Mouse (Mus musculus): Measurements from ENCODE around the gene Serpinb6b.

Serpinb6b gene

DNA sequence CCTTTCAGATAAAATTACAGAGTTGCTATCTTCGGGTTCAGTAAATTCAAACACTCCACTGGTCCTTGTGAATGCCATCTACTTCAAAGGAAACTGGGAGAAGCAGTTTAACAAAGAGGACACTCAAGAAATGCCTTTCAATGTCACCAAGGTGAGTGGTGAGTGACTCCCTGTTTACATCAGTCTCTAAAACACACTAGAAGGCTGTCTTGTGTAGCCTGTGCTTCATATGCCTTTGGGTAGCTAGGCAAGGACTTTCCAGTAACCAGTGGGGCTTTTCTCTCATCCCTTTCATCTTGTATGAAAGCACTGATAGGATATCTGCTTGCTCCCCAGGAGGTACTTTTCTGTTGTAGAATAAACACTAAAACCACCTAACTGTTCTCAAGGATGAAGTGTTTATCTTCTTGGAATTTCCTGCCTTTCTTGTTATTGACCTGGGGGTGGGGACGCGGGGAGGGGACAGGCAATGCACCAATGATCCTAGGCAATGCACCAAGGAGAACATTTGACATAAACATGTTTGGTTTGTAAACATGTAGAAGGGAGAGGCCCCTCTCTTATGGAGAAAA is 10.0 kb downstream of the Serpinb6b start:
- DNase-seq (ENCODE audit: low spot score) = no peak

DNA sequence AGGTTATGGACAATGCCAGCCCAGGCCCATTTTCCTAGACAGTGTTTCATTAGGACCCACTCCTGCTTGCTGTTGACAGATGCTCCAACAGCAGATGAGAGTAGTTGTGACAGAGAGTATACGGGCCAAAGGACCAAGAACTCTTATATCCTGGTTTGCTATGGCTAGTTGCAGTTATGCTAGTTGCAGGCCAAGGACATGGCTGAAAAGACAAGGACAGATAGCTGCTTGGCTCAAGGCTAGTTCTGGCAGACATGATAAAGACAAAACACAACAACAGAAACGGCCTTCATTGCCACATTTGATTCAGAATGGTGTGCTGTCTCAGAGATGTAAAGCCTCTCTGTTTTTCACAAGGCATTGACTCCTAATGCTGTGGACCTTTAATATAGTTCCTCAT is 10.7 kb downstream of the Serpinb6b start:
- DNase-seq (ENCODE audit: low spot score) = no peak

DNA sequence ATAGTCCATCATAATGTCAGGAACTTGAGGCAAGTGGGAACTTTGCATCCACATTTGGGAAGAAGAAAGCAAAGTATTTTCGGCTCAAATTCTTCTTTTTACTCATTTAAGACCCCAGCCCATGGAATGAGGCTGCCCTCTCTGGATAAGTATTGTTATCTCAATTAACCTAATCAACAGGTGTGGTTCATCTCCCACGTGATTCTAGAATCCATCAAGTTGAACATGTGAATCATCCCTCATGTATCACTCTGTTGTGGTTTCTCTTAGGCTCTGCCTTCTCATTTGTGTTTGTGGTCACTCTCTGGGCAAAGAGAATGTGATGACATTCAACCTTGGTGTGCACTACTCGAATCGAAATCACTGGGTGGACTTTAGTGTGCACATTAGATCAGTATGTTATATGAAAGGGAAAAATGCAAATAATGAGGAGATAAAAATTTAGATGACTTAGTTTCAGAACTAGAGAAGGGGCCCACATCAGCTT is 17.6 kb downstream of the Serpinb6b start:
- DNase-seq (ENCODE audit: low spot score) = no peak

DNA sequence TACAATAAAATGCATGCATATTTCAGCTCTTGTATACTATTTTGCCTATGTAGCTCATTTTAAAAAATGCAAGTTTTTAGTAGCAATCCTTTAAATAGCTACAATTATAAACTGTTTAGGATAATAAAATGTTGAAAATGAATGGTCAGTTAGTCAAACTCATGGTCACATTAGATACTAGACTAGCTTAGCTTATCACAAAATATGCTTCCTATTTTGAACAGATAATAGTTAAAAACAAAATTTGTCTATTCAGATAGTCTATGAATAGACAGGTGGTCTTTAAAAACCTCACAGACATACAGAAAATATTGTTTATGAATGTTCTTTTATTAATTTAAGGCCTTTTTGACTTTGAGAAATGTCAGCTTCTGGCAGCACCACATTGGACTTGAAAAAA is 21.2 kb downstream of the Serpinb6b start:
- DNase-seq (ENCODE audit: low spot score) = no peak

DNA sequence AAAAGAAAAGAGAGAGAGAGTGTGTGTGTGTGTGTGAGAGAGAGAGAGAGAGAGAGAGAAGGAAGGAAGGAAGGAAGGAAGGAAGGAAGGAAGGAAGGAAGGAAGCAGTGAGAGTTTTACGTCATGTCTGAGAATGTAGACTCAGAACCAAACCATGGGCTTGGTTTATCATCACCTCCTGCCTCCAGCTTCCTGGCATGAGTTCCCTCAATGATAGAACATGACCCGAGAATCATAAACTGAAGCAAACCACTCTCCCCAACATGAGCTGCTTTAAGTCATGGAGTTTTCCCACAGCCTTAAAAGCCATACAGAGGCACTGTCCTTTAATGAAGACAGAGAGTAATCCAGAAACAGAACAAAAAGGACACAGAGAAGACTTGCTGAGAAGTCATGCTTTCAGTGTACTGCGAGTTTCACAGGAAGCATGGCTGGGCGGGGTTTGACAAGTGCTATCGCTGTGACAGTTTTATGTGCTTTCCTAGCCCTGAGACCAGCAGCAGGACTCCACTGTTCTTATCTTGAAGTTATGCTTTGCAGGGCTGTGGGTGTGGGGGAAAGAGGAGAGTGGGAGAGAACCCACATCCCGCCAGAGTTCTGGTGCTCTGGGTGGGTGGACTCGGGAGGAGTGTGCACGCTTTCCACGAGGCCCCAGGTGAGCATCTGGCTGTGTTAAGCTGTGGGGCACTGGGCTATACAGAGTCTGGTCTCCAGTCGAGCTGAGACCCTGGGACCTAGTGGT is 28.3 kb downstream of the Serpinb6b start:
- no peak for DNase-seq (ENCODE audit: low spot score)

DNA sequence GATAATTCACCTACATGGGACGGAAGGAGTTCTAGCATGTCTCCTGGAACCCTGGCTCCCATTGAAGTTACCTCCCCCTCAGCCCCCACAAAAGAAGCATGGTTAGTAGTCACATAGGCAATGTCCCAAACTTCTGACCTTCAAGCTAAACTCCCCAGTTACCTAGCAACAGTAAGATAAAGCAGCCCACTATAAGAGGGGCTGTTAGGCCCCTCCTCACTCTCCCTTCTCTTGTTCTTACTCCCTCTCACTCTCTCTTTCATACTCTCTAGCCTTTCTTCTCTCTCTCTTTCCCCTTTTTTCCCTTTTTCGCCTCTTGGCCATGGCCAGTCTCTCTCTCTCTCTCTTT is 28.9 kb downstream of the Serpinb6b start:
- DNase-seq (ENCODE audit: low spot score) = no peak

DNA sequence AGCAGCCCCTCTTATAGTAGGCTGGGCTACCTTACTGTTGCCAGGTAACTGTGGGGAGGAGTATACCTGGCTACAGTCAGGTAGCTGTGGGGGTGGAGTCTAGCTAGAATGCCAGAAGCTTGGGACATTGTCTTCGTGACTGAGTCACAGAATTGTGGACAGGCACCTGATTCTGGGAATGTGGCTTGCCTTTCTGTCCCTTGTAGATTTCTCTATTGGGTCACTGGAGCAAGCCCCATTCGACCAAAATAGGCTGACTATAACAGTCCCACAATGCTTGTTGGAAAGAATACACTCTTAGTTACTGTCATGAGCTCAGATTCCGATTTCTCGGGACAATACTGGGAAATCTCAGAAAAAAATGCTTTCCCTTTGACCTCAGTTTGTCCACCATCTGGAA is 30.0 kb downstream of the Serpinb6b start:
- DNase-seq (ENCODE audit: low spot score) = no peak

- no peak for DNase-seq (ENCODE audit: low spot score)
Observed at GRCm38 (mm10) chr13:33001341-33001740, 36.3 kb downstream of the Serpinb6b start.

DNA sequence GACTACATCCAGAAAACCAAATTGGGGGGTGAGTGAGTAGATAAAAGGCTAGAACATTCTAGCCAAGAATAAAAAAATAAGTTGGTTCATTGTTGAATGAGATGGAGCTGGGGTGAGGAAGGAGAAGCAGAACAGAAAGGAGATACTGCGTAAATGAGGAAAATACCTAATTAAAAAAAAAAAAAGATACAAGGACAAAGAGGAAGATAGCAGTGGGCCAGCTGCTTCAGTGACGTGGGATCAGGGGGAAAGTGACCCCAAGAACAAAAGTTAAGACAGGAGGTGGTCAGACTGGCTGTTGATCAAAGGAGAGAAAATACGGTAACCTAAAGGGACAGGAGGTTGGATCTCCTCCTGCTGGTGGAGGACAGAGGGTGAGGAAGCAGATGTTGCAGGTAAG is 37.9 kb downstream of the Serpinb6b start, which contains the start of gene Serpinb9:
TSS of gene Serpinb9 (plus strand) at position 301 of the 400 bp plus-strand sequence.
- no peak for DNase-seq (ENCODE audit: low spot score)

GRCm38 (mm10) chr13:33003523-33004413 is 38.8 kb downstream of the Serpinb6b start:
- DNase-seq (ENCODE audit: low spot score) = no peak

- peak; percentile 64 for DNase-seq (ENCODE audit: low spot score)
Observed at GRCm38 (mm10) chr13:33004414-33005105, 39.6 kb downstream of the Serpinb6b start.

DNA sequence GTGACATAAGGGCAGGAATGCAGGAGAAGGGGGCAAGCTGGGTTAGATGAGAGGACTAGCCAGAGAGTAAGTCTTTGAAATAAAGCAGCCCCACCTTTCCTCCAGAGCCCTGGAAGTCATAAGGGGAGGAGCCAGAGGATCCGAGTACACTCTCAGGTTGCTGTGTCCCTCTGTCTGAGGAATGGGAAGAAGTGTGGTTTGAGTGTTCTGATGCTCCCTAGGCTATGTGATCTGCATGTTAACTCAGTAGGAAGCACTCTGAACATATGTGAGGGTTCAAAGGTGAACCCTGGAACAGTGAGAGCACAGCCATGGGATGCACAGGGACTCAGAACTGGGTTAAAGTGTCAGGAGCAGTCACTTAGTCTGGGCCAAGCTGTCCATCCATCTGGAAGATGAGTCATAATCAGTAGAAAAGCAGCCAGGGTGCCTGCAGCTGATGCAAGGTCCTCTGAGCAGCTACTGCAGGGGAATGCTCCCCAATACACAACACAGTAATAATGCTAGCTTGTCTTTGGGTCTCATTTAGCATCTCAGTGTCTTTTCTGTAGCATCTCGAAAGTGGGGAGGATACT is 40.6 kb downstream of the Serpinb6b start:
- no peak for DNase-seq (ENCODE audit: low spot score)

- DNase-seq (ENCODE audit: low spot score) = no peak
Observed at GRCm38 (mm10) chr13:33006555-33006954, 41.5 kb downstream of the Serpinb6b start.

GRCm38 (mm10) chr13:33012395-33012794 is 47.4 kb downstream of the Serpinb6b start:
- DNase-seq (ENCODE audit: low spot score) = no peak

DNA sequence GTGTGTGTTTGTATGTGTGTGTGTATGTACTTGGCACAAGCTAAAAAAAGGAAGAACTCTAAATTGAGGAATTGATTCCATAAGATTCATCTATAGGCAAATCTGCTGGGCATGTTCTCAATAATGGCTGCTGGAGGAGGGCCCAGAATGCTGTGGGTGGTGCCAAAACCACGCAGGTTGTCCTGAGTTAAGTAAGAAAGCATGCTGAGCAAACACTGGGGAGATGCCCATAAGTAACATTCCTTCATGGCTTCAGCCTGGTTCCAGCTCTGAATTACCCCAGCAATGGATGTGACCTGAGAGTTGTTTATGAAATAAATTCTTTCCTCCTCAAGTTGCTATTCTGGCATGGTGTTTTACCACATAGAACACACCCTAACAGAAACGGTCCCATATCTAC is 48.3 kb downstream of the Serpinb6b start:
- DNase-seq (ENCODE audit: low spot score) = no peak

GRCm38 (mm10) chr13:33022371-33022770 is 57.4 kb downstream of the Serpinb6b start:
- DNase-seq (ENCODE audit: low spot score) = no peak

DNA sequence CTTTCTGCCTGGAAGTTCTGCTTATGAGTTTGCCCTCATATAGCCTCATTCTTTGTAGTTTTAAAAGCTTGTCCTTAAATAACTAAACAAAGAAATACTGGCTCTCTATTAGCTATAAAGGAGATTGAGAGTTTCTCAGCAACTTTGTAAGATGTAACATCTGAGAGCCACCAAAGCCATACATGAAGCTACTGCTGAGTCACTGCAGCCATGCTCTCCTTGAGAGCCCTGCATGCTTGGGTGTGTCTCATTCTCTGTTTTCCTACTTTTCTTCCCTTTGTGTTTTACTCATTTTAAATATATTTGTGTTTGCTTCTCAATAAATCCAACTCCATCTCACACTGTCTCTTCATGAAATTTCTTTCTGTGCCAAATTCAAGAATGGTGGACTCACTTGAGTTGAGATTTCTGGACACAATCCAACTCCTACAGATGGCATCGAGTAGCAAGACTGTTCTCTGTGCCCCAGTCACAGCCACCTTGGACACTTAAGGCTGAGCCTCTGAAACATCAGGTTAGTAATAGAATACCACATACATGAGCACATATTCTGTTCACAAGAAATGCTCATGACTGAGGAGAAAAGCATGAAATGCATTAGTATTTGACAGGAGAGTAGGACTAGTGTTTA is 61.5 kb downstream of the Serpinb6b start:
- DNase-seq (ENCODE audit: low spot score) = no peak

- DNase-seq (ENCODE audit: low spot score) = no peak
Observed at GRCm38 (mm10) chr13:33027244-33027643, 62.2 kb downstream of the Serpinb6b start, which contains the start of gene Serpinb9b. Gene Serpinb9b (plus strand): TSS chr13:33027416.

DNA sequence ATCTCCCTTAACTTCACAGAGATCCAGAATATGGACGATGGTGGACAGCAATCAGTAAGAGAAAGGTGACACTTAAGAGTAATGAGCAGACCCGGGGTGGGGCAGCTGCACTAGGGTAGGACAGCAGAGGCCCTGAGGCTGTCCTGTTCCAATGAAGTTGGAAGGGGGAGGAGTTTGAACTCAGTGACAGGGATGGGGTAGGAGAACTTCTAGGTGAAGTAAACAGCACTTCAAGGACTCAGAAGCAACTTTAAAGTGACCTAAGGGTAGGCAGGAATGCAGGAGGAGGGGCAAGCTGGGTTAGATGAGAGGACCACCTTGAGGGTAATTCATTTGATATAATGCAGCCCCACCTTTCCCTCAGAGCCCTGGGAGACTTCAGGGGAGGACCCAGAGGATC is 63.1 kb downstream of the Serpinb6b start:
- DNase-seq (ENCODE audit: low spot score) = no peak

- DNase-seq (ENCODE audit: low spot score) = no peak
Observed at GRCm38 (mm10) chr13:33028550-33028949, 63.5 kb downstream of the Serpinb6b start.

Data from layer of hippocampus, adult 9-10 months (tissue).